Comparison of ENCODE assay signal across 9 mouse cellular contexts in genomic region chr13:114760901-114761300, GRCm38 (mm10). TPM values are rescaled to one million over a fixed set of nuclear protein-coding genes. Genes with fewer than 3 reads are reported as not detected.
DNase-seq lines count a peak whose midpoint lies in the region; TF ChIP-seq lines count a peak whose summit lies in the region.
"Had no signal": no experiment of that assay in that cellular context is flagged by ENCODE, and none has a peak within 500 bp of the region (broad histone marks: within the 10 kb centered on the region; RNA-seq: fewer than 3 reads in every experiment).

No protein-coding gene starts in this region.

- no peak for TF ChIP-seq POLR2A in lung, adult 2 months (IDR thresholded peaks at IDR 0.05; ENCODE audit: borderline replicate concordance, extremely low read depth, low read depth, low read length)

- intact Hi-C loops in heart, postnatal 10 days (cut with DNase I), result no loop called here

- no peak overlapping the region for H3K4me3 ChIP-seq in lung, adult 2 months (replicated peaks; ENCODE audit: extremely low read depth, low read depth, low read length)

- no peak for TF ChIP-seq CTCF in lung, adult 2 months (IDR thresholded peaks at IDR 0.05; ENCODE audit: insufficient read depth, low read length)

- WGBS in lung, adult 2 months, result 67% methylated on average over 3 of the region's 3 CpGs

- H3K4me1 ChIP-seq in lung, adult 2 months (ENCODE audit: control insufficient read depth, insufficient read depth, low read length), result no peaks in the 10 kb centered on the region

- peak; percentile 13 to 39 for DNase-seq in lung, adult 18-20 months
- no peak for DNase-seq in lung, adult 2 months
- peak; percentile 23 for DNase-seq in adrenal gland, postnatal 25 days
- DNase-seq in heart, postnatal 10 days, result peak; percentile 5 to 7
- DNase-seq in spleen, postnatal 36 days (ENCODE audit: low spot score in 2 of 2), result no peak
- DNase-seq in embryo, embryonic 10 days (ENCODE audit: low spot score), result no peak
- DNase-seq in cerebellum, adult 9-10 months, result no peak
- DNase-seq: kidney, adult 2 months; right cerebral cortex, adult 18-20 months had no signal

RNA-seq across cellular contexts. Expression of gene Mocs2, which starts 57.1 kb away (rescaled TPM):
- polyA plus RNA-seq in lung, adult 2 months (2012; rRNA removed), result 8.6 and 17.5 TPM in 2 replicates
- 183 and 187 TPM in 2 replicates for total RNA-seq in adrenal gland, postnatal 25 days (2021)
- 10 to 100 TPM; 67.5 to 72.7 TPM for total RNA-seq in heart, postnatal 10 days (2021)

Comparison
In these comparisons a context has a peak if more than half of its experiments do, and no peak if none do; other contexts are left out.
1. DNase-seq: peak in lung, adult 18-20 months (2 of 2), adrenal gland, postnatal 25 days (single experiment) and heart, postnatal 10 days (2 of 2); none in lung, adult 2 months (single experiment), spleen, postnatal 36 days (0 of 2), embryo, embryonic 10 days (single experiment) and cerebellum, adult 9-10 months (single experiment).